Mouse (Mus musculus): ENCODE results near the gene Smad5.

DNA sequence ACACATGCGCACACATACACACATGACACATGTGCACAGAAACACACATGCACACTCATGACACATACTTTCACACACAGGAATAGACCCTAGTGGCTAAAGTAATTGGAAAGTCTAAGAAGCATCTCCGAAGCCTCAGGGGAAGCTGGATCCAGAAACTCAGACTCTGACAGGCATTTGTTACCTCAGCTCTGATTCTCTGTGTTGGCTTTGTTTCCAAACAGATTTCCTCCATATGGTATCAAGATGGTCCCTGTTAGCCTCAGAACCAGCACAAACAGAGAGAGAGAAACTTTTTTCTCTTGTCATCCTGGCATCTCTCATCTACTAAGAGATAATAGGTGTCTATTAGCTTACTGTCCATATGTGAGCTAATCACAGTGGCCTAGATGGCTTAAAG lies 5.6 kb upstream of the Smad5 start:
- TF ChIP-seq CTCF (IDR thresholded peaks at IDR 0.05; ENCODE audit: low read depth, low read length): no peak
- no peak for TF ChIP-seq TAL1 (conservative IDR thresholded peaks at IDR 0.05; ENCODE audit: low read depth, low read length)
- TF ChIP-seq GATA1 (IDR thresholded peaks at IDR 0.05; ENCODE audit: borderline replicate concordance, low read length): no peak
- no peak for TF ChIP-seq GATA2 (IDR thresholded peaks at IDR 0.05; ENCODE audit: borderline replicate concordance, low read depth, low read length)
